Comparison of ENCODE assay signal across 8 mouse cellular contexts in genomic region chr2:63701861-63702260, GRCm38 (mm10).
DNase-seq lines count a peak whose midpoint lies in the region; ATAC-seq and TF ChIP-seq lines count a peak whose summit lies in the region.

No protein-coding gene starts in this region.

- no peak overlapping the region for H3K9ac ChIP-seq in lung, postnatal 0 days (replicated peaks; ENCODE audit: low read depth)
- H3K9ac ChIP-seq in heart, embryonic 14.5 days (ENCODE audit: low read length): peak overlapping the region; percentile 67; the same call in 1 of the 2 replicates
- no peak overlapping the region for H3K9ac ChIP-seq in limb, embryonic 14.5 days (ENCODE audit: low read depth, low read length, severe bottlenecking)
- H3K9ac ChIP-seq in stomach, postnatal 0 days (ENCODE audit: low read length): no peak overlapping the region

- WGBS in lung, postnatal 0 days: 19% methylated on average over 13 of the region's 13 CpGs
- WGBS in heart, embryonic 14.5 days: 41% methylated on average over 13 of the region's 13 CpGs
- WGBS in limb, embryonic 14.5 days: 37% methylated on average over 13 of the region's 13 CpGs
- WGBS in stomach, postnatal 0 days: 33% methylated on average over 13 of the region's 13 CpGs

- no peak for TF ChIP-seq CTCF in lung, postnatal 0 days (IDR thresholded peaks at IDR 0.05)
- no peak for TF ChIP-seq CTCF in stomach, postnatal 0 days (IDR thresholded peaks at IDR 0.05; ENCODE audit: low read depth)

- no peaks in the 10 kb centered on the region for H3K9me3 ChIP-seq in lung, postnatal 0 days (ENCODE audit: low read length)
- H3K9me3 ChIP-seq in heart, embryonic 14.5 days (ENCODE audit: control insufficient read depth, low read length): no peaks in the 10 kb centered on the region
- H3K9me3 ChIP-seq in limb, embryonic 14.5 days (ENCODE audit: control insufficient read depth, low read length): no peaks in the 10 kb centered on the region
- H3K9me3 ChIP-seq in stomach, postnatal 0 days (ENCODE audit: control insufficient read depth, low read length): no peaks in the 10 kb centered on the region

- H3K4me1 ChIP-seq in lung, postnatal 0 days (ENCODE audit: insufficient read depth, low read depth, low read length): peaks cover 5% of the 10 kb centered on the region; the same call in 1 of the 2 replicates
- peaks cover 0 to 3% of the 10 kb centered on the region in 2 experiments; a peak in 3 of 4 replicates for H3K4me1 ChIP-seq in heart, embryonic 14.5 days (ENCODE audit: control insufficient read depth in 2 of 2, insufficient read depth in 2 of 2, low read length in 2 of 2)
- peaks cover 9% of the 10 kb centered on the region for H3K4me1 ChIP-seq in limb, embryonic 14.5 days (ENCODE audit: control insufficient read depth, insufficient read depth, low read length)
- no peaks in the 10 kb centered on the region for H3K4me1 ChIP-seq in stomach, postnatal 0 days (replicated peaks; ENCODE audit: control insufficient read depth, insufficient read depth)

- TF ChIP-seq POLR2A in limb, embryonic 14.5 days (IDR thresholded peaks at IDR 0.05; ENCODE audit: borderline replicate concordance, extremely low read depth, insufficient read depth, insufficient read length): no peak

- peak overlapping the region; percentile 25; the same call in 1 of the 2 replicates for H3K4me3 ChIP-seq in lung, postnatal 0 days (ENCODE audit: low read depth, low read length)
- H3K4me3 ChIP-seq in heart, embryonic 14.5 days (ENCODE audit: control insufficient read depth in 1 of 2, insufficient read depth in 1 of 2, low read depth in 1 of 2, low read length in 2 of 2): peak overlapping the region; percentile 29 to 36
- peak overlapping the region; percentile 33; the same call in 1 of the 2 replicates for H3K4me3 ChIP-seq in limb, embryonic 14.5 days (replicated peaks; ENCODE audit: low read length)
- peak overlapping the region; percentile 27; the same call in 1 of the 2 replicates for H3K4me3 ChIP-seq in stomach, postnatal 0 days (ENCODE audit: low read depth, low read length)

- no peak for TF ChIP-seq EP300 in lung, postnatal 0 days (IDR thresholded peaks at IDR 0.05)
- no peak for TF ChIP-seq EP300 in stomach, postnatal 0 days (optimal IDR thresholded peaks at IDR 0.05)

- no peaks in the 10 kb centered on the region for H3K36me3 ChIP-seq in lung, postnatal 0 days (ENCODE audit: insufficient read depth, low read length)
- H3K36me3 ChIP-seq in heart, embryonic 14.5 days (ENCODE audit: control insufficient read depth, insufficient read depth, low read length): no peaks in the 10 kb centered on the region
- no peaks in the 10 kb centered on the region for H3K36me3 ChIP-seq in limb, embryonic 14.5 days (ENCODE audit: control insufficient read depth, insufficient read depth, low read length)
- H3K36me3 ChIP-seq in stomach, postnatal 0 days (ENCODE audit: control insufficient read depth, insufficient read depth, low read length): no peaks in the 10 kb centered on the region

- no peaks in the 10 kb centered on the region for H3K27me3 ChIP-seq in lung, postnatal 0 days (replicated peaks; ENCODE audit: insufficient read depth, low read length)
- no peaks in the 10 kb centered on the region for H3K27me3 ChIP-seq in heart, embryonic 14.5 days (ENCODE audit: control insufficient read depth, insufficient read depth, low read length)
- H3K27me3 ChIP-seq in limb, embryonic 14.5 days (ENCODE audit: control insufficient read depth, insufficient read depth, low read length): no peaks in the 10 kb centered on the region
- H3K27me3 ChIP-seq in stomach, postnatal 0 days (ENCODE audit: control insufficient read depth, insufficient read depth, low read length): no peaks in the 10 kb centered on the region

- DNase-seq in lung, postnatal 0 days (ENCODE audit: low spot score): no peak
- DNase-seq in lung, postnatal 14 days: no peak
- no peak for DNase-seq in limb, embryonic 14.5 days (ENCODE audit: low spot score)
- no peak for DNase-seq in stomach, postnatal 0 days (ENCODE audit: low spot score)
- DNase-seq in adrenal gland, adult 18-20 months (ENCODE audit: low spot score in 2 of 2): no peak
- no peak for DNase-seq in cerebellum, adult 18-20 months
- DNase-seq in spleen, postnatal 14 days (ENCODE audit: low spot score in 2 of 2): no peak

- no peak for ATAC-seq in lung, postnatal 0 days
- no peak; the same call in 1 of the 2 replicates for ATAC-seq in heart, embryonic 14.5 days (ENCODE audit: insufficient number of reproducible peaks, insufficient read depth, low FRiP score, low read depth)
- no peak for ATAC-seq in limb, embryonic 14.5 days (ENCODE audit: low FRiP score, low read depth)
- no peak for ATAC-seq in stomach, postnatal 0 days (ENCODE audit: low FRiP score, low TSS enrichment)

- H3K4me2 ChIP-seq in lung, postnatal 0 days (replicated peaks; ENCODE audit: low read depth, low read length): peak overlapping the region; percentile 66
- H3K4me2 ChIP-seq in heart, embryonic 14.5 days (ENCODE audit: low read length): peak overlapping the region; percentile 61
- H3K4me2 ChIP-seq in limb, embryonic 14.5 days (replicated peaks; ENCODE audit: low read depth, low read length, severe bottlenecking): peak overlapping the region; percentile 70
- peak overlapping the region; percentile 56 for H3K4me2 ChIP-seq in stomach, postnatal 0 days (replicated peaks; ENCODE audit: low read depth)

- H3K27ac ChIP-seq in lung, postnatal 0 days (ENCODE audit: low read length): no peak overlapping the region
- H3K27ac ChIP-seq in heart, embryonic 14.5 days (replicated peaks in 1 of 2; ENCODE audit: control insufficient read depth in 1 of 2, insufficient read depth in 1 of 2, low read depth in 2 of 2, low read length in 2 of 2): peak overlapping the region; percentile 36 to 51
- H3K27ac ChIP-seq in limb, embryonic 14.5 days (replicated peaks; ENCODE audit: low read depth, low read length): no peak overlapping the region
- no peak overlapping the region for H3K27ac ChIP-seq in stomach, postnatal 0 days (replicated peaks)

Comparison
In these comparisons a context has a peak if more than half of its experiments do, and no peak if none do; other contexts are left out.
1. H3K27ac ChIP-seq: peak in heart, embryonic 14.5 days (2 of 2); none in lung, postnatal 0 days (single experiment), limb, embryonic 14.5 days (single experiment) and stomach, postnatal 0 days (single experiment).
2. Peak in every context shown above with its lines, with median percentiles within 50 percentile points of each other: H3K4me2 ChIP-seq and H3K4me3 ChIP-seq.